Mouse (Mus musculus): ENCODE results near the gene Paqr9.

GRCm38 (mm10) chr9:95614861-95615615 is 55.6 kb downstream of the Paqr9 start:
- no peak for TF ChIP-seq POLR2A (IDR thresholded peaks at IDR 0.05; ENCODE audit: low read depth, low read length)
- no peak for TF ChIP-seq CTCF (IDR thresholded peaks at IDR 0.05; ENCODE audit: extremely low read depth, insufficient read depth, insufficient read length, insufficient replicate concordance)
